Mouse (Mus musculus) lung, embryonic 14.5 days (tissue): ENCODE measurements around the gene Cd24a. TPM values are rescaled to one million over a fixed set of nuclear protein-coding genes. Genes with fewer than 3 reads are reported as not detected.
A peak's percentile ranks its signal among the peaks of the same experiment; 100 is the strongest.

Source experiments
- ATAC-seq: fragments of 200-750 bp; cut with Nextera tagmentation; 2 replicates; pipeline ENCODE4 v1.8.0; 2017; ENCODE audit warnings: mild to moderate bottlenecking, moderate TSS enrichment, moderate library complexity; ENCODE audit not compliant: insufficient read depth
- DNase-seq: peaks from one replicate; pipeline ENCODE4 v3.0.0-alpha.2; 2015
- H3K27ac ChIP-seq: fragments of 300-500 bp; sonication (generic); 2 replicates; pipeline ENCODE4 v1.5.1; 2014; ENCODE audit warnings: low read depth, mild to moderate bottlenecking, moderate library complexity
- H3K27me3 ChIP-seq: fragments of 300-500 bp; sonication (generic); 2 replicates; pipeline ENCODE4 v1.6.1; 2014; ENCODE audit warnings: low read length, control low read depth; ENCODE audit not compliant: insufficient read depth
- H3K36me3 ChIP-seq: fragments of 300-500 bp; sonication (generic); 2 replicates; pipeline ENCODE4 v1.6.1; 2014; ENCODE audit warnings: control low read depth; ENCODE audit not compliant: insufficient read depth
- H3K4me1 ChIP-seq: fragments of 300-500 bp; sonication (generic); 2 replicates; pipeline ENCODE4 v1.6.1; 2014; ENCODE audit warnings: antibody characterized with exemption, control low read depth; ENCODE audit not compliant: insufficient read depth
- H3K4me2 ChIP-seq: fragments of 300-500 bp; sonication (generic); 2 replicates; pipeline ENCODE4 v1.6.1; 2014; ENCODE audit warnings: mild to moderate bottlenecking
- H3K4me3 ChIP-seq: fragments of 300-500 bp; sonication (generic); 2 replicates; pipeline ENCODE4 v1.5.1; 2014; ENCODE audit warnings: low read depth, low read length
- H3K9ac ChIP-seq: fragments of 300-500 bp; sonication (generic); 2 replicates; pipeline ENCODE4 v1.6.1; 2014
- H3K9me3 ChIP-seq: fragments of 300-500 bp; sonication (generic); 2 replicates; pipeline ENCODE4 v1.6.1; 2016; ENCODE audit warnings: low read depth, low read length, control low read depth
- CTCF ChIP-seq: IDR thresholded peaks from 2 replicates; pipeline ENCODE4 v1.5.1; 2016; ENCODE audit warnings: antibody characterized with exemption, low read depth
- WGBS: fragments of 180-500 bp; shearing (Covaris S2); extraction: QIAGEN DNeasy Blood & Tissue Kit; methylation state at CpG from one replicate; pipeline ENCODE4 v1.1.7; 2014; 5-methylcytosine and 5-hydroxymethylcytosine counted together
- polyA plus RNA-seq: library from polyadenylated mRNA; unstranded; fragments of >200 nt; fragmentation: Nextera tagmentation; extraction: Ambion mirVana; gene quantifications from 2 replicates; pipeline ENCODE4 v1.2.1, GENCODE M21; 2014

The Cd24a gene
- polyA plus RNA-seq, 1 experiment from 2014 or later = 262 TPM

DNA sequence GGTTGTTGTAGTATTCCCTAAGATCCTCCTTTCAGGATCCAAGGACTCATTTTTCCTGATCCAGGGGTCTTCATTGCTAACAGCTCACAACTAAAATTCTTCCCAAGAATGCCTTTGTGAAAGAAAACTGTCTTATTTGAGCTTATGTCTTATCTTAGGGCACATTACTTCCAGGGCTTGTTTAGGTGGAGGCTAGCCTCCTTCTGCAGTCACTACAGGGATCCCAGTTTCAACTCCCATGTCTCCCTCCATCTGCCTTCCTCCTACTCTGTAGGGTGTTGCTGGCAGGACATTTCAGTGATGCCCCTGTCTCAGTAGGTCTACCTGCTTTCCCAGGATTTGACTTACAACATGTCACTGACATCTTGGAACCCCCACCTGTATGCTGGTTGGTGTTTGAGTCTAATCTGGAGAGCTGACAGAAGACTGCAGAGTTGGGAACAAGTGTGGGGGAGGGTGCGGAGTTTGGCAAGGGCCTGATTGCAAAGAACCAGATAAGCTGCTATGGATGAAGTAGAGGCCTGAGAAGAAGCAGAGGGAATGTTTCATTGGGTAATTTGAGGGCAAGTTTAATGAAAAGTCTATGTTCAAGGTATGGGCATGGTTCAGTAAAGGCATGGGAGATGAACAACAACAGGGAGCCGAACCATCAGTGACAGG, 20.1 kb downstream of the Cd24a start:
- H3K9me3 ChIP-seq = no peaks in the 10 kb centered on the region
- peaks cover 4% of the 10 kb centered on the region; the same call in 1 of the 2 replicates for H3K4me1 ChIP-seq
- DNase-seq (no peak), ATAC-seq (no peak)
- H3K9ac ChIP-seq = no peak overlapping the region
- WGBS = 74% methylated on average over 2 of the region's 2 CpGs
- H3K4me2 ChIP-seq = no peak overlapping the region
- H3K4me3 ChIP-seq = no peak overlapping the region
- H3K27me3 ChIP-seq = no peaks in the 10 kb centered on the region
- H3K27ac ChIP-seq = no peak overlapping the region
- H3K36me3 ChIP-seq = no peaks in the 10 kb centered on the region
- TF ChIP-seq CTCF = no peak

- 59% methylated on average over 1 of the region's 1 CpGs for WGBS
- no peaks in the 10 kb centered on the region for H3K36me3 ChIP-seq
- no peaks in the 10 kb centered on the region for H3K27me3 ChIP-seq
- H3K4me3 ChIP-seq = no peak overlapping the region
- no peak overlapping the region for H3K9ac ChIP-seq
- DNase-seq (no peak), ATAC-seq (no peak)
- TF ChIP-seq CTCF = no peak
- no peak overlapping the region for H3K27ac ChIP-seq
- no peaks in the 10 kb centered on the region for H3K9me3 ChIP-seq
- no peak overlapping the region for H3K4me2 ChIP-seq
- peaks cover 11% of the 10 kb centered on the region; the same call in 1 of the 2 replicates for H3K4me1 ChIP-seq
Measured at GRCm38 (mm10) chr10:43601039-43601438, 23.0 kb downstream of the Cd24a start.

DNA sequence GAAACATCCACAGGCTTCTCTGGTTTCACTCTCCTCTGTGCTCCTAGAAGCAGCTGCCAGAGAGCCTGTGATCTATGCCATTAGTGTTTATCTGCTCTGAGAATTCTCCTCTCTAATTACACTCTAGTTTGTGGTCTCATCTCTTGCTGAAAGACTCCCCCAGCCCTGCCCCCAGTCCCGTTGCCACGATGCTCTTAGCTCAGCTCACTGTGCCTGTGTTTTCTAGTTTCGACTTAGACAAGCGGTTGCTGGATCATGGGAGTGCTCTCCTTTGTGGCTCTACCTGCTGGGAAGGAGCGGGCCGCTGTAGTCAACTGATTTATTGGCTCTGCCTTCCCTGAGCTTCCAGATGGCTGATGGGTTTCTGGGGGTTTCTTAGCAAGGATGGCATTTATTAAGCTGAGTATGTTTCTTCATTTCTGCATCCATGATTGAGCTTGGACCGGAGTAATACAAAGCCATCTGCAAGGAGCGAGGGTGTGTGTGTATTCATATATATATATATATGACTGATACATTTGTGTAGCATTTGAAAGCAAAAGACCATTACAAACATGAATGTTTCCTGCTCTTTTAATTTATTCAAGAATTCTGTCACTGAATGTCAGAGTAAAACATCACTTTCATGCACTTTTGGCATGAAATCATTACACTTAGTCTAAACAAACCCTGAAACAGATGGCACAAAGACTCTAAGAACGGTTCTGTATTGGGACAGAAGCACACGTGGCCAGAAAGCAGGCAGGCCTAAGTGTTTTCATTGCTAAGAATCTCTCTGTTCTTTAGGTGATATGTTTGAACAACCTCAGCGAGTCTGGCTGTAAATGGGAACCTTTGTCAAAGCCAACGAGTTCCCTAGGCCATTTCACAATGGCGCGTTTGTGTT, 23.7 kb downstream of the Cd24a start:
- H3K9ac ChIP-seq = no peak overlapping the region
- ATAC-seq = no peak
- peak overlapping the region; percentile 14; the same call in 1 of the 2 replicates for H3K27ac ChIP-seq
- no peak for TF ChIP-seq CTCF
- DNase-seq = peak; percentile 41
- no peaks in the 10 kb centered on the region for H3K27me3 ChIP-seq
- no peak overlapping the region for H3K4me3 ChIP-seq
- WGBS = 33% methylated on average over 14 of the region's 14 CpGs
- H3K4me2 ChIP-seq = 0 out of 2 replicates have a peak overlapping the region, but pooled peaks have one; percentile 5
- H3K36me3 ChIP-seq = no peaks in the 10 kb centered on the region
- no peaks in the 10 kb centered on the region for H3K9me3 ChIP-seq
- peaks cover 11% of the 10 kb centered on the region; the same call in 1 of the 2 replicates for H3K4me1 ChIP-seq

GRCm38 (mm10) chr10:43603975-43604686, 26.0 kb downstream of the Cd24a start:
- H3K4me2 ChIP-seq = no peak overlapping the region
- no peaks in the 10 kb centered on the region for H3K27me3 ChIP-seq
- ATAC-seq (no peak), DNase-seq (no peak)
- no peaks in the 10 kb centered on the region for H3K36me3 ChIP-seq
- H3K27ac ChIP-seq = no peak overlapping the region
- no peaks in the 10 kb centered on the region for H3K9me3 ChIP-seq
- no peak overlapping the region for H3K4me3 ChIP-seq
- no peak overlapping the region for H3K9ac ChIP-seq
- H3K4me1 ChIP-seq = peaks cover 11% of the 10 kb centered on the region; the same call in 1 of the 2 replicates
- TF ChIP-seq CTCF = no peak
- 53% methylated on average over 4 of the region's 4 CpGs for WGBS

- ATAC-seq = no peak
- no peak overlapping the region for H3K9ac ChIP-seq
- no peak for TF ChIP-seq CTCF
- H3K27ac ChIP-seq = no peak overlapping the region
- H3K9me3 ChIP-seq = no peaks in the 10 kb centered on the region
- H3K27me3 ChIP-seq = no peaks in the 10 kb centered on the region
- H3K4me2 ChIP-seq = no peak overlapping the region
- DNase-seq = peak; percentile 26
- H3K4me1 ChIP-seq = peaks cover 11% of the 10 kb centered on the region; the same call in 1 of the 2 replicates
- WGBS = 41% methylated on average over 10 of the region's 10 CpGs
- H3K36me3 ChIP-seq = no peaks in the 10 kb centered on the region
- H3K4me3 ChIP-seq = no peak overlapping the region
Measured at GRCm38 (mm10) chr10:43604687-43605250, 26.7 kb downstream of the Cd24a start.

GRCm38 (mm10) chr10:43605901-43606300, 27.8 kb downstream of the Cd24a start:
- WGBS = 76% methylated on average over 7 of the region's 7 CpGs
- no peaks in the 10 kb centered on the region for H3K27me3 ChIP-seq
- no peak overlapping the region for H3K9ac ChIP-seq
- ATAC-seq (no peak), DNase-seq (no peak)
- H3K4me2 ChIP-seq = no peak overlapping the region
- no peak overlapping the region for H3K27ac ChIP-seq
- no peak overlapping the region for H3K4me3 ChIP-seq
- no peaks in the 10 kb centered on the region for H3K36me3 ChIP-seq
- no peak for TF ChIP-seq CTCF
- H3K9me3 ChIP-seq = no peaks in the 10 kb centered on the region
- peaks cover 11% of the 10 kb centered on the region; the same call in 1 of the 2 replicates for H3K4me1 ChIP-seq
